ENCODE assay signal across 8 mouse cellular contexts in genomic region chr4:150798783-150799530, GRCm38 (mm10). TPM values are rescaled to one million over a fixed set of nuclear protein-coding genes. Genes with fewer than 3 reads are reported as not detected.
DNase-seq lines count a peak whose midpoint lies in the region; ATAC-seq and TF ChIP-seq lines count a peak whose summit lies in the region.

No protein-coding gene starts in this region.

- 6% methylated on average over 13 of the region's 13 CpGs for WGBS in liver, adult 2 months
- WGBS in midbrain, embryonic 16.5 days: 41% methylated on average over 13 of the region's 13 CpGs

- no peaks in the 10 kb centered on the region for H3K27me3 ChIP-seq in liver, adult 2 months (ENCODE audit: control insufficient read depth, insufficient read depth, low read length)
- H3K27me3 ChIP-seq in splenic B cell, adult 2 months (ENCODE audit: control insufficient read depth, insufficient read depth, low read length, poor library complexity, severe bottlenecking): no peaks in the 10 kb centered on the region
- no peaks in the 10 kb centered on the region for H3K27me3 ChIP-seq in midbrain, embryonic 16.5 days (ENCODE audit: control insufficient read depth, insufficient read depth, low read depth, low read length)

- no peak for TF ChIP-seq POLR2A in cortical plate, adult 2 months (IDR thresholded peaks at IDR 0.05; ENCODE audit: extremely low read depth, insufficient read depth, low read length)
- no peak for TF ChIP-seq POLR2A in liver, adult 2 months (IDR thresholded peaks at IDR 0.05; ENCODE audit: extremely low read depth, insufficient read depth, low read length)

- no peaks in the 10 kb centered on the region for H3K9me3 ChIP-seq in midbrain, embryonic 16.5 days (replicated peaks; ENCODE audit: control insufficient read depth, low read length, poor library complexity, severe bottlenecking)

- no peaks in the 10 kb centered on the region for H3K79me2 ChIP-seq in liver, adult 2 months (ENCODE audit: control insufficient read depth, insufficient read depth, low read length)

- DNase-seq in thymus, postnatal 25 days: peak; percentile 11
- no peak for DNase-seq in thymus, adult 18-20 months
- peak; percentile 90 for DNase-seq in liver, adult 2 months (ENCODE audit: extremely low read depth, low read depth, low spot score)
- peak; percentile 28 for DNase-seq in splenic B cell, adult 2 months (ENCODE audit: low read depth, low spot score)
- DNase-seq in left cerebral cortex, adult 8-10 months (ENCODE audit: low spot score in 2 of 2): no peak

- H3K9ac ChIP-seq in liver, adult 2 months (ENCODE audit: low read depth, low read length): peak overlapping the region; percentile 53
- H3K9ac ChIP-seq in midbrain, embryonic 16.5 days (ENCODE audit: low read depth, low read length): no peak overlapping the region

- H3K36me3 ChIP-seq in liver, adult 2 months (ENCODE audit: control insufficient read depth, insufficient read depth, low read length): no peaks in the 10 kb centered on the region
- no peaks in the 10 kb centered on the region for H3K36me3 ChIP-seq in splenic B cell, adult 2 months (ENCODE audit: control insufficient read depth, insufficient read depth, low read length, poor library complexity, severe bottlenecking)
- H3K36me3 ChIP-seq in midbrain, embryonic 16.5 days (ENCODE audit: control insufficient read depth, insufficient read depth, low read length): no peaks in the 10 kb centered on the region

- no peak overlapping the region for H3K4me2 ChIP-seq in midbrain, embryonic 16.5 days (ENCODE audit: low read length)

- no peak overlapping the region for H3K4me3 ChIP-seq in cortical plate, adult 2 months (ENCODE audit: insufficient read depth, low read length)
- no peak overlapping the region for H3K4me3 ChIP-seq in liver, adult 2 months (ENCODE audit: insufficient read depth, low read depth, low read length)
- H3K4me3 ChIP-seq in midbrain, embryonic 16.5 days (ENCODE audit: low read depth, low read length): no peak overlapping the region

- ATAC-seq in inflammation-experienced regulatory T-cells, adult 6 months: peak; percentile 96
- no peak for ATAC-seq in midbrain, embryonic 16.5 days

- no peak for TF ChIP-seq CTCF in cortical plate, adult 2 months (IDR thresholded peaks at IDR 0.05; ENCODE audit: extremely low read depth, insufficient read depth, low read length)
- TF ChIP-seq CTCF in liver, adult 2 months (IDR thresholded peaks at IDR 0.05; ENCODE audit: low read depth, low read length): no peak

- H3K27ac ChIP-seq in cortical plate, adult 2 months (ENCODE audit: insufficient read depth, low read length): 0 out of 2 replicates have a peak overlapping the region, but pooled peaks have one; percentile 45
- peak overlapping the region; percentile 80 for H3K27ac ChIP-seq in liver, adult 2 months (replicated peaks; ENCODE audit: insufficient read depth, low read depth, low read length)
- no peak overlapping the region for H3K27ac ChIP-seq in midbrain, embryonic 16.5 days (ENCODE audit: low read length)

- H3K4me1 ChIP-seq in cortical plate, adult 2 months (ENCODE audit: control insufficient read depth, insufficient read depth, low read length): peaks cover 7% of the 10 kb centered on the region
- H3K4me1 ChIP-seq in liver, adult 2 months (ENCODE audit: control insufficient read depth, insufficient read depth, low read length): peaks cover 23% of the 10 kb centered on the region
- peaks cover 15% of the 10 kb centered on the region for H3K4me1 ChIP-seq in midbrain, embryonic 16.5 days (ENCODE audit: control insufficient read depth, insufficient read depth, low read length)

RNA-seq across cellular contexts. Expression of gene Errfi1, which starts 54.8 kb away (rescaled TPM):
- 21.6 and 22.5 TPM in 2 replicates for polyA plus RNA-seq in cortical plate, adult 2 months (2012; rRNA removed)
- polyA plus RNA-seq in inflammation-experienced regulatory T-cells, adult 6 months (2017; shearing (Covaris generic)): 1 to 10 TPM; 3.2 to 4.5 (median 3.6) TPM
- 589 and 661 TPM in 2 replicates for total RNA-seq in liver, adult 2 months (2014; rRNA removed)
- 259 and 295 TPM in 2 replicates for polyA plus RNA-seq in liver, adult 2 months (2012; rRNA removed)
- total RNA-seq in left cerebral cortex, adult 8-10 months (2022): 10 to 100 TPM; 25.4 to 28.1 (median 26.1) TPM
- polyA plus RNA-seq in midbrain, embryonic 16.5 days (2015; fragmentation: Nextera tagmentation; extraction: Ambion mirVana): 22.1 and 22.7 TPM in 2 replicates

Comparison
In these comparisons a context has a peak if more than half of its experiments do, and no peak if none do; other contexts are left out.
1. DNase-seq: peak in thymus, postnatal 25 days (single experiment), liver, adult 2 months (single experiment) and splenic B cell, adult 2 months (single experiment); none in thymus, adult 18-20 months (0 of 2) and left cerebral cortex, adult 8-10 months (0 of 2).
2. RNA of gene Errfi1, which starts 54.8 kb away (polyA plus RNA-seq): 259 to 295 TPM in liver, adult 2 months; 22.1 to 22.7 TPM in midbrain, embryonic 16.5 days, 21.6 to 22.5 TPM in cortical plate, adult 2 months and 3.2 to 4.5 TPM in inflammation-experienced regulatory T-cells, adult 6 months; every median in the first group is over 10 times any median in the second.